Mouse (Mus musculus): ENCODE measurements around the gene Tmem176b.
"Not testable (repeated sequence)": the region's sequence is repeated elsewhere in the genome, so short reads cannot be mapped to it uniquely, and the experiment has no call there.

Tmem176b gene

DNA sequence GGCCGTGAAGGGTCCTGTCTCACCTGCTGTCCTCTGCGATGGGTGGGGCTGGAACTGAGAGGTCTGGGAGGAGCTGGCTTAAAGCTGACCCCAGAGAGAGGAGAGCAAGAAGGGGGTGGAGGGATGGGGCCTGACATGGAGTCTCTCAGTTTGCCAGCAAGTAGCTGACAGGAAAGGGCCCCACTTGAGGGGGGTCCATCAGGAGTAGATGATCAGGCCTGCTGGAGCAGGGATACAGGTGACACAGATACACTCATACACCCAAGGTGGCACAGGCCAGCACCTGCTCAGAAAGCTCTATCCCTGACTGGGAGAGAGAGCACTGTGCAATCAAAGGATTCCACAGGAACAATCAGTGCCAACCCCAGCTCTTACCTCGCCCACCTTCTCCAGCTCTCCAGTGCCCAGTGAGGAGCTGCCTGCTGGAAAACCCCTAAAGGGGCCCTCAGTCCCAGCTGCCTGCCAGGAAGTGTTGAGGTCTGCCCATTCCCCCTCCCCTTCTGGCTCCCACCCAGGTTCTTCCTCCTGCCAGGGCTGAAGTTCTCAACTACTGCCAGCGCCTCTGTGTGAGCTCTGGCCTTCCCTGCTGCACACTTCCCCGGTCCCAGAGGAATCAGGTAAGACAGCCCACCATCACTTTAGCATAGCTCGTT, at the start of gene Tmem176b:
Gene Tmem176b, minus strand, starts transcription at position 524 of the 653 bp plus-strand sequence.
- peak; percentile 76 for DNase-seq (ENCODE audit: low read depth)

DNA sequence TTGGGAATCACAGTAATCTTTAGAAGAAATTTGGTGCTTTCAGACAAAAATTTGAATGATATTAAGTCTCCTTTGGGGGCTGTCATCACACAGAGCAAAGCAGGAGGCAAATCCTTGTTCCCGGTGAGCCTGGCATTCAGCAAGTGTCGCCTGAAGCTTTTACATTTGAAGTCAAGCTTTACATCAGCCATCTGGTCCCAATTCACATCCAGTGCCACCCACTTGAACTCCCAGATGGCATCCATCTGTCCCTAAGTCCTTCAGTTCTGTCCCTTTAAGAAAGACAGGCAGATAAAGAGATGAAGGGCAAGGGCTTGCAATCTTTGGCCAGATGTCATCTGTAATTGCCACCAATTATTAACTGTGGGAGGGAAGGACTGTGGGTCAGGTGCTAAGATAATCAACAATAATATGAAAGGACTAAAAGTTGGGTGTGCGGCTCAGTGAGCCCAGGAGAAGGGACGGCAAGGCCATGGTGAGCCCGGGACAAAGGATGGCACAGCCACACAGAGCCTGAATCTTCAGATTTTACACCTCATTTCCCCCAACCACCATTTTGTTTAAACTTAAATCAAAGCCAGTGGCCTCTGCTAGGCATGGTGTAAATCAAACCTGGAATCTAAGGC, 35.3 kb upstream of the Tmem176b start:
- DNase-seq (ENCODE audit: low read depth), result no peak

DNA sequence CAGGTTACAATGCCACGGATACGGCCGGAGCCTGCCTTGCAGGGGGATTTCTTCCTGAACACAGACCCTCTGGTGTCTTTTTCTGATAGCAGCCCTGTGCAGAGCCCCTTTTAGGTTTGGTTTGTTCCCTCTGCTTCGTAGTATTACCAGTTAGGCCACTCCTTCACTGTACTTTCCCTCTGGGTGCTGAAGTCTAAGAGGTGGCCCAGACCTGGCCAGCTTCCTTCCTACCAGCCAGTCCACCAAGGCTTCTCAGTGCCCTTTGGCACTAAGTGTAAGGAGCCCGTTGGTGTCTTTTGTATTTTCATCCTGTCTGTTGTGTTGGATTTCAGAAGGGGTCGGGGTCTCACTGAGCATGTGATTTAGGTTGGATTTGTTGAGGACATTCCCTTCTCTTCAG, 34.2 kb upstream of the Tmem176b start:
- no peak for DNase-seq (ENCODE audit: low read depth)

DNA sequence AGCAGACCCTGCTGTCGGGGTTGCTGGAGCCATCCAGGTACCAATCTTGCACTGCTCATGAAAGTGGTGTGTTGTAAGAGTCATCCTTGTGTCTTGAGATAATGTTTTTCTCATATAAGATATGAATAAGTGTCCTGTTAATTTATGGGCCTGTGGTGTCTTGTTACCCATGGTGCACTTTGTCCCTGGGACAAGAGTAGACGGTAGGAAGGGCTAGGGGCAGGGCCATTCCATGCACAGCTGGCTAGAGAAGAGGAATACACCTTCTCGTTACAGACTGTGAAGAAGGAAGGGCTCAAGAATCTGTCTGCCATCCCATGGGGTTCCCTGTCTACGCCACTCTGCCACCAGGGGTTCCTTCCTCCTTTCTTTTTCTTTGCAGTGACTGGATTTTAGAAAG, 33.3 kb upstream of the Tmem176b start:
- no peak for DNase-seq (ENCODE audit: low read depth)

DNA sequence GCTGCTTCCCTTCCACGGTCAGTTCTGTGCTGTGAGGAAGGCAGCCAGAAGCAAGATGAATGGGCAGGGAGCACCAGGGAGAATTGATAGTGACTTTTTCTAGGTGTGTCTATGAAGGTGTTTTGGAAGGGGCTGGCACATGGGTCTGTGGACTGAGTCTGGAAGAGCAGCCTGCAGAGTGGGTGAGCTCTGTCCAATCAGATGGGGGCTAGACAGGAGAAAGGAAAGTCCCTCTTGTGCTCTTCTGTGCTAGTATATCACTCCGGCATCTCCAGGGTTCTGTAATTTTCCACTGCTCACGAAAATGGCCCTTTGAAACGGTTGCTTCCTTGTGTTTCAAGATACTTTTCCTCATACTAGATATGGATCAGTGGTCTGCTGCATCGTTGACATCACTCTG, 31.3 kb upstream of the Tmem176b start, which contains the start of gene Aoc1:
Gene Aoc1, plus strand, starts transcription at position 301 of the 400 bp plus-strand sequence.
- DNase-seq (ENCODE audit: low read depth), result no peak

DNA sequence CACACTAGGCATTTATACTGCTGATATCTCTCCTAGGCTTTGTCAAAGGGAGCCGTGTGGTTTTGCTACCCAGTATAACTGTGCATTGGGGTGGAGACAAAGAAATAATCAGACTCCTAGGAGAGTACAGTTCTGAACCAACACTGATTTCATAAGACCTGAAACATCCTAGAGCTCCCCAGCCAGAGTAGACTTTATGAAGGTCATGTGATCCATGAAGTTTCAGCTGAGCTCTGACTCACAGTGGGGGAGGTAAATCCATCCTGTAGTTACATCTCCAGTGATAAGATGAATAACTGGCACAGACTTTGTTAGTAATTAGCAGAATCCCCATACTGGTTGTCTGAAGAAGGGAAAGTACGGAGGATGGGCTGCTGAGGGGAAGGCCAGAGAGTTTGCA, 28.5 kb upstream of the Tmem176b start:
- DNase-seq (ENCODE audit: low read depth), result peak; percentile 27

DNA sequence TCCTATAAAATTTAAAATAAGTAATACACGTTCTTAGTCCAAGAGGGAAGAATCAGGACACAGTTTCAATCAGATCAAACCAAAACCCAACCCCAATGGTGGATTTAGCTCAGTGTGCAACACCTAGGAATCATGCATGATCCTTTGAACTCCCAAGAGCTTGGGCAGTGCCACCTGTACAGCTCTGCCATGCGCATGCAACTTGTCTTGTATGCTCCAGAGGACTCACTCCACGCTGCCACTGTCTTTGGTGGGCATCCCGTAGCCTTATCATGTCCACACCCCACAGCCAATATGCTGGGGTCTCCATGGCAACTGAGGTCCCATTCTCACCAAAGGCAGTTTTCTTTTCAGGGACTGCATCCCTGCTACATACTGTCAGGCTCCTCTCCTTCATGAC, 25.9 kb upstream of the Tmem176b start:
- DNase-seq (ENCODE audit: low read depth), result no peak

DNA sequence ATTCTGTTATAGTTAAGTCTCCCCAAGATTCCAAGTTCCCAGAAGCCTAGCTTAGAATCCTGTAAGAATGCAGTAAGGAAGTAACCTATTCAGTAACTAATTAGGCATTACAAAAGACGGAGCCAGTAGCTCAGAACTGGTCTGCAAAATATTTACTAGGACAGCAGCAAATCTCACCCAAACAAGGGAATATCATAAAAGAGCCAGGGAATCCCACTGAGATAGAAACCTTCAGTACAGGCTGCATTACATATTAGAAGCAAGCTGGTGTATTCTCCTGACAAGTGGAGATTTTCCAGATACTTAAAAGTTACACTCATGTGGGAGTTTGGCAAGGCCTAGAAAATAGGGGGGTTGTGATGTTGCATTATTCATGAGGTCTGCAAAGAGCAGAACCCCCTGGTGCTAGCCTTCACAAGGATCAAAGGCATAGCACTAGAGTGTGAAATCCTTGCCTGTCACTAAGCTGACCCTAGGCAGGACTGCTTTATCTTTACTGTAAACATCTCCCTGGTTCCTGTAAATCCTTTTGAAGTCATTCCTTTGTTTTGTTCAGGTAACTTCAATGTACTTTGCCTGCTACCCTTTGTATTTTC, 25.2 kb upstream of the Tmem176b start:
- not testable (repeated sequence) for DNase-seq (ENCODE audit: low read depth)

DNA sequence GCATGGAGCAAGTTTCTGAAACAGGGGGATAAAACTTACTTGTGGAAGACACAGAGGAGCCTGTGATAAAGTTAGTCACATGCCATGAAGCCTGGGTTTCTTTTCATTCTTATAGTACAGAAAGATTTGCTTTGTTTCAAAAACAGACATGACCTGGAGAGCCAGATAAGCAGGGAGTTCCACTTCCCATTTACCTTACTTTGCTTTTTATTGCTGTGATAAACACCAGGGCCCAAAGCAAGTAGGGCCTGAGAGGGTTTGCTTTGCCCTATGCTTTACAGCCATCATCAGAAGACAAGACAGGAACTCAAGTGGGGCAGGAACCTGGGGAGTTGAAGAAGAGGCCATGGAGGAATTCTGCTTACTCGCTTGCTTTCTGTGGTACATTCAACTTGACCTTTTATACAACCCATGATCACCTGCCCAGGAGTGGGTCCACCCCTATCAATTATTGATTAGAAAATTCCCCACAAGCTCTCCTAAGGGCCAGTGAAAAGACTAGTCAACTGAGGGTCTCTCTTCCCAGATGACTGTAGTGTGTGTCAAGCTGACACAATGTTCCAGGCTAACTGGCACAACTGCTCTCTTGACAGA, 24.0 kb upstream of the Tmem176b start:
- DNase-seq (ENCODE audit: low read depth), result no peak

DNA sequence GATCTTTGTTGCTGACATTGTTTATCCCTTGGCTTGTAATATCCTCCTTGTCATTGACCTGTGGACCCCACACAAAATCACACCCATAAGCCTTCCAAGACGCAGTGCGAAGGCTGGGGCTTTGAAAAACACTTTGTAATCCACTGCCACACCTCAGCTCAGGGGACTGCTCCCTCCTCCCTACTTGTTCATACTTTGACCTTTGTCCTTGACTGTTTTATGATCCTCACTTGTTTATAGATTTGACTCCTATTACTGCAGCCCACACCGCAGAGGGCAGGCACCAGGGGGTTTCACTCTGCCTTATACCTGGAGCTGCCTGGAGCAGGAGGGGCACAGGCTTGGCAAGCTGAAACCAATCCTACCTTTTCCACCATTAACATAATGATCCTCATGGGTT, 23.4 kb upstream of the Tmem176b start:
- DNase-seq (ENCODE audit: low read depth), result no peak

DNA sequence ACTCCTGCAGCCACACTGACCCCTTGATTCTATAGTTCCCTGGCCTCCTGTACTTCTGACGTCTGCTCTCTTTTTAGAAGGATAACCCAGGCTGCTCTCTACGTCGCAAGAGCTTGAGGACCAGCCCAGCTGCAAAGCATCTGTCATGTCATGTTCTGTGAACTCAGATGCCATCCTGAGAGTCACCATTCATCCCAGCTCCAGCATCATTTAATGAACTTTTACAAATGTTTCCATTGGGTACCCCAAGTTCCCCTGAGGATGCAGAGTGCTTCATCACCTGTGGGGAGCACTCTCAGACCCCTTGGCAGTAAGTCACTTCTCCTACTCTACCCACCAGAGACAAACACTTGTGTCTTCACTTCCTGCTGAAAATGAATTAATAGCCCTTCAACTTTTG, 22.9 kb upstream of the Tmem176b start:
- DNase-seq (ENCODE audit: low read depth), result no peak

DNA sequence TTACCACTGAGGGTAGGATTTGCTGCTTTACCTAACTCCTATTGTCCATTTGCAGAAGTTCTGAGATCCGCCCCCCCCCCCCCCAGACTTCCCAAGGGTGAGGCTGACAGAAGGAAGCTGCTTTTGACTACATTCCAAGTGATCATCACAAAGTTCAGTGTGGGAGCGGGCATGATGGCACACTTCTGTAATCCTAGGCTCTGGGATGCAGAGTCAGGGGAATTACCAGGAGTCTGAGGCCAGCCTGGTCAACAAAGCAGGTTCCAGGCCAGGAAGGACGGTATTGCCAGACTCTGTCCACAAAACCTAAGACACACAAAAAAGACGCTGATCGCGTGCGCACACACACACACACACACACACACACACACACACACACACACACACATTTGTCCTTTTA, 22.2 kb upstream of the Tmem176b start:
- DNase-seq (ENCODE audit: low read depth), result no peak

DNA sequence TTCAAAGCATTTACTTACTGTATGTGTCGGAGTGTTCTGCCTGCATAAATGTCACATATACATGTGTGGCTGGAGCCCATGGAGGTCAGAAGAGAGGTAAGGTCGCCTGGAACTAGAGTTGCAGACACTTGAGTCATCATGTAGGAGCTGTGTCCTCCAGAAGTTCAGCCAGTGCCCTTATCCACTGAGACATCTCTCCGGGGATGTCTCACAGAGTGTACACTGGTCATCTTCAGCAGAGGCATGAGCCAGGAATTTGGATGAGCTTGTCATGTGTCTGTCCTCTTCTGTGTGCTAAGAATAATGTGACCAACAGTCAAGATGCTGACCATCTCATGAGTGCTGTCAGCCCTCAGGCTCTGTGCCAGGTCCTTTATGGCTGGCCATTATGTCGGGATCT, 21.5 kb upstream of the Tmem176b start:
- no peak for DNase-seq (ENCODE audit: low read depth)

DNA sequence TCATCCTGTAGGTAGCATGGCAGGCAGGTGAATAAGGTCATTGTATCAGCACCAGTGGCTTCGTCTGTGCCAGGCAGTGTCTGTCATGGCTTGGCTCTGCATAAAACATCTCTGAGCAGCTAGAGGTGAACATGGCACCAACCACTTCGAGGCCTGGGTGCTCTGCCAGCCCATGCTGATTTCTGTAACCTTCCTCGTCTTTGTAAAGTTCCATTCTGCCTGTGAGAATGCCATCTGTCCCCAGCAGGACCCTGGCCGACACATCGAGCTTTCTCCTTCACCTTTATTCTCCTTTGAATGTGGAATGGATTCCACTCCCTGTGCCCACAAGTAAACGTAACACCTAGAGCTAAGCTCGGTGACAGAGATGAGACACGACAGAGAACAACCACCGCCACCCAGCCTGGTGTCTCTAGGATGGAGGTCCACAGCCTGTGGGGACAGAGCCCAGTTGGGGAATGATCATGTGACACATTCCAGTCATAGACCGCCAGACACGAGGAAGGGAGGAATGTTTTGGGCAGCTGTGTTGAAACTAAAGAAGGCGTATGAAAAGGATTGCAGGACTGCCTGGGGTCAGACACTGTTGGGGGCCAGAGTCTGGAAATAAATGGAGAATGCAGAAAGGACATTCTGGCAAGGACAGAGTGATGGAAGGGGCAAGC, 20.5 kb upstream of the Tmem176b start:
- no peak for DNase-seq (ENCODE audit: low read depth)

DNA sequence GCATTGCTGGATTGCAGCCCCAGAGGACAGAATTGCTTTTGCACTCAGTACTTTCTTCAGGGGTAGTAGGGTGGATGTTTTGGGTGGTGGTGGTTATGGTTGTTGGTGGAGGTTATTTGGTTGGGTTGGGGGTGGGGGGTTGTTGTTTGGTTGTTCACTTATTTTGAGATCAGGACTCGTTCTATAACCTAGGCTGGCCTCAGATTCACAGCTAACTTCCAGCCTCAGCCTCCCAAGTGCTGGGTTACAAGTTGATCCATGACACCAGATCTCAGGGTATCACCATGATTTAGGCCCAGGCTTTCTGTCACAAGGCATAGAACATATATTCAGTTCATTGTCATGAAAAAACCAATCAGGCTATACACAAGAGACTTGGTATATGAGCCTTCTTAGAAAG, 19.6 kb upstream of the Tmem176b start:
- no peak for DNase-seq (ENCODE audit: low read depth)

DNA sequence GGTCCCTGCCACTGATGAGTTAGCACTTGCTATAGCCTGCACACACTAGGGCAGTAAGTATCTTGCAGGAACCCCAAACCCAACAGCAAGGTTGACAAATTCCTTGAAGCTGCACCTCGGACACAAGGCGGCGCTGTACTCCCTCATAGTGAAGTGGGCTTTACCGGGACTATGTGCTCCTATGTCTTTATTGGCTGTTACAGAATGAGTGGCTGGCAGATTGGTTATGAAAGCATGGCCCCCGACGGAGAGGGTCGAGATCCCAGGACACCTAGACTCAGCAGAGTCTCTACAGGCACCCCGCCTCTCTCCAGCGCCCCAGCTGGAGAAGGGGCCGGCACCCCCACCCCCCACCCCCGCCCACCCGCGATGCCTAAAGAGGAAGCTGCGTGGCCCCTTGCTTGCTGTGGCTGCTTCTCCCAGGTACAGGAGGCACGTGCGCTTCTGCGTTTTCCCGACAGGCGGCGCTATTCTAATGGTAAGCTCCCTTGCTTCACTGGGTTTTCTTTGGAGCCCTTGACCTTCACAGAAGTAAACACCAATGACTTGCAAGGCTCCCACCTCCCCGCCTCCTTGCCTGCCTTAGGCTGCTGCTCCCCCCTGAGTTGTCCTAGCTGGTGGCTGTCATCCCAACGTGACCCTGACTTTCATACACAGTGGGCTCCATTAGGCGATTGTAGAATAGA, 19.0 kb upstream of the Tmem176b start:
- peak; percentile 15 for DNase-seq (ENCODE audit: low read depth)

DNA sequence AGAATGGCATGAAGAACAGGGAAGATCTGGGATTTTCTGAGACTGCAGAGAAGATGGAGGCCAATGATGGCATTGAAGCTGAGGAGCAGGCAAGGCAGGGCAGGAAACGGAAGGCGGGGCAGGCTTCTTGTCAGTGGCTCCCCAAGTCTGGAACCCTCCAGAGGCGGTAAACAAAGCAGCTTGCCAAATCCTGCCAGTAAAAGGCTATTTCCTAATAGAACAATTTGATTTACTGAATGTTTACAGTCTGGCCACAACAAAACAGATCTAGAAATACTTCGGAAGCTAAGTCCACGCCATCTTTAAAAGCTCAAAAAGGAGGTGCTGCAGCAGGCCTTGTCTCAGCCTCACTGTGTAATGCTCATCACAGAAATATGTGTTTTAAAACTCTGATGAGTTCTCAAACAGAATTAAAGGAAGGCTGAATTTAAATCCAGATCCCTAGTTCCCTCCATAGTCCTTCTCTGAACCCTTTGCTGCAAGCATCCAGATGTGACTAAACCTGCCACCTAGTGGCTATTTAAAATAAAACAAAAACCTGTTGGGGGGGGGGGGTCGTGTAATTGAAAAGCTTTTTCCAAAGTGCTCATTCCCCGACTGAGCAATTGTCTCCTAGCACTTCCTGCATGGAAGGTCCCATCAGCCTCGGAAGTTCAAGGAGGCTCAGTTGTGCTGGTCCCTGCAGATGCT, 16.5 kb upstream of the Tmem176b start:
- no peak for DNase-seq (ENCODE audit: low read depth)

DNA sequence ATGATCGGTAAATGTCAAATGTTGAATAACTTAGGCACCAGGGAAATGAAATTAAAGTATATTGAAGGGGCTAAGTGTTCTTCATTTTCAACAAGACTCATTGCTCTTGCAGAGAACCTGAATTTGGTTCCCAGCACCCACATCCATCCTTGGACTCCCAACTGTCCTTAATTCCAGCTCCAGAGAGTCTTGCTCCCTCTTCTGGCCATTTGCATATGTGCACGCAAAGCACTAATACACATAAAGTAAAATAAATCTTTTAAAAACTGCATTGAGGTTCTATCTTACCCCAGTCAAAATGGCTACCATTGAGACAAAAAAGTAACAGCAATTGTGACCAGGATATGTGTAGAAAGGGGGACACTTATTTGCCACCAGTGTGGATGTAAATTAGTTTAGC, 12.9 kb upstream of the Tmem176b start:
- no peak for DNase-seq (ENCODE audit: low read depth)

DNA sequence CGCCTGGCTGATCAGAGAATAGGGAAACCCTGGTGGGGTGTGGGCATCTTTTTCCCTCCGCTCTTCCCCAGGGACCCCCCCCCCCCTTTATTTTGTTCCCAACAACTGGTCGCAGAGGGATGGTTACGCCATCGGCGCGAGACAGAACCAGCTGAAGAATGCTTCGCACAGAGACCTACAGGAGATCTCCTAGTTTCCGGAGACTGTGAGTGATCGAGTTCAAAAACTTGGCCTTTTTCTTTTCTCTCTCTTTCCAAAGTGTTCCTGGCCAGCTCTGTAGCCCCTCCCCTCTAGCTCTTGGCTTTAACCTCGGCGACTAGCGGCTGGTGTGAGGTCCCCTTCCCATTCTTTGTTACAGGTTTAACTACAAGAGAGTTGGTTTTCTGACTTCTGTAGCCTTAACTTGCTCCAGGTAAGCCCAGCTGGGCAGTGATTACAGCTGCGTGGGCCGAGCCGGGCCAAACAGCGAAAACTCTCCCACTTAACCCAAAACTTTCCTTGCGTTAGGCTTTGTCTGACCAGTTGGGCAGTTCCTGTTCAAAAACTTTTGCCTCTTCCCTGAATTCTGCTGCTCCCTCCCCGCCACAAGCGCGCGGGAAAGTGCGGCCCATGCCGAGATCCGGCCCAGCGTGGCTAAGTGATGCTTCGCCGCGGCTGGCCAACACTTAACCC, 10.7 kb upstream of the Tmem176b start:
- no peak for DNase-seq (ENCODE audit: low read depth)

DNA sequence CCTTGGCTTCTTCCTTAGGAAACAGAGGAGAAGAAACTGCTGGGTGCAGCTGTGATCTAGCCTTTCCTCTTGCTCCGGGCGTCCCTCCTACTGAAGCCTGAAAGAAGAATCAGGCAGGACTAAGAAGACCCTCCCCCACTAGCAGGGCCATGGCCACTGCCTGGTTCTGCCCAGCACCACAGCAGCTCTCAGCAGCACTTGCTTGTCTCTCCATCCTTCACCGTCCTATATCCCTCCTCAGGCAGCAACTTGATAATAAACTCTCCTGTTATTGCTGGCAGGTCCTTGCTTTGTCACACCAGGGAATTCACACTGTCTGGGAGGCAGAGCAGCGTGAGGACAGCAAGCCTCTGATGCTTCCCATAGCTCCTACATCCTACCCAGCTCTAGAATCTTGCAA, 3.8 kb upstream of the Tmem176b start:
- DNase-seq (ENCODE audit: low read depth), result no peak

Measured in NIH3T3 (cell line).